Mouse (Mus musculus): Measurements from ENCODE around the gene Otop2. TPM values are rescaled to one million over a fixed set of nuclear protein-coding genes. Genes with fewer than 3 reads are reported as not detected.
A peak's percentile ranks its signal among the peaks of the same experiment; 100 is the strongest.

Gene Otop2
- total RNA-seq, 2 experiments from 2014 or later = not detected

DNA sequence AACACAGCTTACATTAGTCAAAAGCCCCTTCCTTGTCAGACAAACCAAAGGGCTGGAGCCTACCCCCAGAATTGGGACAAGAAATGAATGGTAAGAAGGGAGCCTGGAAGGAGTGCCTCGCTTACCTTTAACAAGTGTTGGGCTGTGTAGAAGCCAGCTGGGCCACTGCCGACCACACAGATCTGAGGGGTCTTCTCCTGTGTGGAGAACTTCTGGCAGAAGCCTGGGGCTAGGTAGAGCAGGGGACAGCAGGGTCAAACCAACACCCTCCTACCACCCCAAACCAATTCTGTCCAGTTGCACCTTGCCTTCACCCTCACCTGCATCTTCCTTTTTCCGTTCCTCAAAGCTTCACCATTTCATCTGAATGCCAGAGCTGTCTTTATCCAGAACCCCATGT, 31.0 kb upstream of the Otop2 start:
- no peak for DNase-seq (ENCODE audit: low spot score in 2 of 2)

DNA sequence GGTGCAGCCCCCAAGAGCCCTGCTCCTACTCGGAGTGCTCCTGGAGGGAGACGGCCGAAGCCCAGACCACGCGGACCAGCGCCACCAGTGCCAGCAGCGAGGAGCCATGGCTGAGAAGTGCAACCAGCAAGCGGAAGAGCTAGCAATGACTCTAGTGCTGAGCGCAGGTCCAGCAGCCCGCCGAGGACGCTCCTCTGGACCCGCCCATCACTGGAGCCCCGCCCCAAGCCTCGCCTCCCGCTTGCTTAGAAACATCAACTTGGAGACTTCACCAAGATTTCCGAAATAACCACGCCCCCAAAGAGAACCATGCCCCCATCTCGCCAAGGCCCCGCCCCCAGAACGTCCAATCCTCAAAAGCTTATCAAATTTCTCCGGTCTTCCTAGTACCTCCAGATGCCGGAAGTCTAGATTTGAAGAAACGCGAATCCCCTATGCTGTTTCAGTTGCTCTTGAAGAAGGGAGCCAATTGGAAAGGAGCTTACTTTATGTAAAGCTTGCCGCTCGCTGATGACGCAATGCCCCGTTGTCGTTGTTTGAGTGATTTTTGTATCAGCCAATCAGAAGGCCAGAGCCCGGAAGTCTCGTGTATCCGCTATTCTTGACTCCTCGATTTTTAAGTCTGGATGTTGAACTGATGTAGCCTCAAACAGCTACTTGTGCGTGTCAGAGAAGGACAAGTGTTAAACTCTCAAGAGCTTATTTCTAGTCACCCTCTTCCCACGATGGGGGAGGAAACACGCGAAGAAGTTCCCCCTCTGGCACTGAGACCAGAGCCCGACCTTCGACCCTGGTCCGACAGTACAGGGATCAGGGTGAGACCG, 30.0 kb upstream of the Otop2 start, which contains the start of gene Fdxr:
Gene Fdxr, minus strand, starts transcription at position 271 of the 824 bp plus-strand sequence.
- peak; percentile 94 to 96 for DNase-seq (ENCODE audit: low spot score in 2 of 2)

DNA sequence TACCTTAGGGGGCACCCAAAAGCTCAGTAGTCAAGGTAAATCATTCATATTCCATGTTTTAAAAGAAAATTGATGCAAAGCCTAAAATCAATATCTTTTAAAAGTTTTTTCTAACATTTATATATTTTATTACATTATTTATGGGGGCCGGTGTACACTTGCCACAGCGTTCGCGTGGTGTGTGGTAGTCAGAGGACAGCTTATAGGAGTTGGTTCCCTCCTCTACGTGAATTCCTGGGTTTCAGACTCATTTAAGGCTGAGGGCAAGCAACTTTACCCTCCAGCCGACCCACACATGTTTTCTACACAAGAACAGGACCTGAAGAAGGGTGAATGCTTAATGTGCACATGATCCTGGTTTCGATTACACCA, 29.4 kb upstream of the Otop2 start:
- DNase-seq (ENCODE audit: low spot score in 2 of 2) = no peak

DNA sequence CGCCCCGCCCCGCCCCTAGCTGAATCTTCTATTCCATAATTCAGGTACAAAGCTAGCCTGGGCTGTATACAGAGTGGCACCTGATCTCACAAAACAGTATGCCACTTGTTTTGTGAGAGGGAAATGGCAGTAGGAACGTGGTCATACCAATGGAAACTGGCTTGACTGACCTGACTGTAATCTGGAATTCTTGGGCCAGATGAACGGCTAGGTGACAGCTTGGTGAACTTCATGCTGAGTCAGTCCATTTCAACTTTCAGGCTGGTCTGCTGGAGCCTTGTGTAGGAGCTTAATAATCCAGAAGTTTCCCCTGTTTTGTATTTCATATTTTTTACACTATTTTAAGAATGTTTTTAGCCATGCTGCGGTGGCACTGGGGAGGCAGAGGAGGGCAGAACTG, 28.8 kb upstream of the Otop2 start:
- DNase-seq (ENCODE audit: low spot score in 2 of 2) = no peak

DNA sequence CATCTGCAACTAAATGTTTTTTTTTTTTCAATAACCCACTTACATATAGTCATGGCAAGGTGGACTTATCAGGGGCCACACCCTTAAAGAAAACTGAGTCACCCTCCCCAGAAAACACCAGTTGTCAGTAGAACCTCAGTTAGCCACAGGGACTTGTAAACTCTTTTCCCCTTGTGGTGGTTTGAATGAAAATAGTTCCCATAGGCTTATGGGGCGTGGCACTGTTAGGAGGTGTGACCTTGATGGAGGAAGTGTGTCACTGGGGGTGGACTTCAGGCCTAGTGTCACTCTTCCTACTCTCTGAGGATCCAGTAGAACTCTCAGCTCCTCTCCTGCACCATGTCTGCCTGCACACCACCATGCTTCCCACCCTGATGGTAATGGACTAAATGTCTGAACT, 27.2 kb upstream of the Otop2 start:
- no peak for DNase-seq (ENCODE audit: low spot score in 2 of 2)

DNA sequence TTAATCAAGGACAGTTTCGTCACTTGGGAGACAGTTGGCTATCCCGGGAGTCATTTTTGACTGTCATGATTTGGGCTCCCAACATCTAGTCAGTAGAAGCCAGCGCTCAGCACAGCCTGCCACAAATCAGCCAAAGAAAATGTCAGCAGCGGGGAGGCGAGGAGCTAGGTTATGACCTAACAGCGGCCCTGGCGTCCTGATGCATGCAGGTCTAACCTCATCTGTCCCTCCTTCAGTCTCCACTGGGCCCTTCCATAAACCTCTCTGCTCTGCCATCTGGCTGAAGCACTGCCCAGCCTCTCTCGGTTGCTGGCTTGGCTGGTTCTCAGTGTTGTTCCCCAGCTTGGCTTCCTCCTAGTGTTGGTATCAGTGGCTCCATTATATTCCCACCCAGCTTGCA, 24.7 kb upstream of the Otop2 start:
- DNase-seq (ENCODE audit: low spot score in 2 of 2) = peak; percentile 63 to 70

DNA sequence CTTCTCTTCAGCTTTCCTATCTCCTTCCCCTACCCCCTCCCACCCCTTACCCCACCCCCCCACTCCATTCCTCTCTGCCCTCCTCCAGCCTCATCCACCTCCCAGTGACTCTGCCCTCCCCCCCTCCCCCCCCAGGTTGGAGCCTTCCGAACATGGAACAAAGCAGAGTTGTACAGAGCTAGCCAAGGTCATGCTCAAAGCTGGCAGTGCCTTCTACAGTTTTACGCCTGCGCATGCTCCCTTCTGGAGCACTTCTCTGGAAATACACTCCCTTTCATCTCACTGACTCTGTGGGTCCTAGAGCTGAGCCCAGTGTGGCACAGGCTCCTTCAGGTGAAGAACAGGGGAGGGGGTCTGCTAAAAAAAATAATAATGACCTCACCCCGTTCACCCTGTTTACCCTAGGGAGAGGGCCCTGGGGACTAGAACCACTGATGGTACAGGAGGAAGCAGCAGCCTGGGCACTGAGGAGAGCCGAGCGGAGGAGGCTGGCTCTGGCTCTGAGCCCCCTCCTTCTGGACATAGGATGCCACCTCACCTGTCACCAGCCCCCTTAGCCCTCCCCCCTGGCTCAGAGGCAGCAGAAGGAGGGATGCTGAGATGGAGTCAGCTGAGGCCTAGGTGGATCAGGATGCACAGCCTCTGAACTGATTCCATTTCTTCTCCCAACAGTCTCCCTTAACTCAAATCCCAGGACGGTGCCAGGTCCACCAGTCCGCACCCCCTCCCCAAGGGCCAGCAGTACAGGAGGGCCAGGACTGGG, 24.1 kb upstream of the Otop2 start:
- DNase-seq (ENCODE audit: low spot score in 2 of 2) = peak in 1 of 2 experiments; percentile 52

DNA sequence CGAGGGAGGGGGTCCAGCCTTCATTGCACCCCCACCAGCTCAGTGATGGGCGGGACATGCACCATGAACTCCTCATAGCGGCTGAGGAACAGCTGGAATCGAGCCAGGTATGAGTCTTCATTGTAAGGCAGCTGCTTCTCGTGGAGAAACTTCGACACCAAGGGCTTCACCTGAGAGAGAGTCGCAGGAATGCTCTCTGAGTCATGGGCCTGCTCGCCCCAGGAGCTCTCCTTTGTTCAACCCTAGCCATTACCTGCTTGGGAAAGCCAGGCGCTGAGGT, 23.5 kb upstream of the Otop2 start:
- no peak for DNase-seq (ENCODE audit: low spot score in 2 of 2)

DNA sequence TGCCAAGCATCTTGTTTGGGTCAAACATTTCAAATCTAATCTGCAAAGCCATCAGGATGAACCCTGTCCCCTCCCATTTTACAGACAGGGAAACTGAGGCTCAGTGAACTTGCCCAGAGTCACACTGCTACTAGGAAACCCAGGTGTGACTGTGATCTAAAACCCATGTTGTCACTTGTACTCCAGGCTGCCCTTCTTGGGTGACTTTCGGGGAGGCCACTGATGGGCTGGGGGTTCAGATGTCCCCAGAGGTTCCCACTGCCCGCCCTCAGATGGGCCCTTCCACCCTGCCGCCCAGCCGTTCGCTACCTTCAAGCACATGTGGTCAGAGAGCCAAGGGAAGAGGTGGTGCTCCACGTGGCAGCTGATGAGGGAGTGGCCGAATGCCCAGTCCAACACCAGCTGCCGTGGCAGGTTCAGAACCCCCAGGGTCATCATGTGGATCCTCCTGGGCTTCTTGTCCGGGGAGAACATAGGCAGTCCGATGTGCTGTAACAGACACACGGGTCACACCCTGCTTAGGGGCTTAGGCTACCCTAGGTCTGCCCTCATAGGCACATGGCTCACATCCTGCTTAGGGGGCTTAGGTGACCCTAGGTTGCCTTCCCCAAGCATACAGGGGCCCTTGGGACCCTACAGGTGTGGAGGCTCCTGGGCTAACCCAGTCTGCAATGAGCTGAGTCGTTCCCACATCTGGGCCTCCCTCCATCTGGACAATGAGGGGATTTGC, 22.9 kb upstream of the Otop2 start:
- no peak for DNase-seq (ENCODE audit: low spot score in 2 of 2)

DNA sequence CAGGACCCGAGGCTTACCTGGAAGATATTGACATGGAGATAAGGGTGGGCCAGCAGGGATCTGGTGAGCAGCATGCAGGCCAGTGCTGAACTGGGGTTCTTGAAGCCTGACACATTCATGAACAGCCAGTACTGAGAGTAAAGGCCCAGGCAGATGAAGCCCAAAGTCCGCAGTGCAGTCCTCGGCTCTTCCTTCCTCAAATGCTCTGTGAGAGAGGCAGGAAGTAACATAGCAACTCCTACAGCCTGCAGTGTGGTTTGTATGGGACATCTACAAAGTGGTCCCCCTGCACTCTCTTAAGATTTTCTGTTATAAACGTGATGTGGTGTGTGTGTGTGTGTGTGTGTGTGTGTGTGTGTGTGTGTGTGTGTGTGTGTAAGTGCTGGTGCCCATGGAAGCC, 21.7 kb upstream of the Otop2 start:
- no peak for DNase-seq (ENCODE audit: low spot score in 2 of 2)

DNA sequence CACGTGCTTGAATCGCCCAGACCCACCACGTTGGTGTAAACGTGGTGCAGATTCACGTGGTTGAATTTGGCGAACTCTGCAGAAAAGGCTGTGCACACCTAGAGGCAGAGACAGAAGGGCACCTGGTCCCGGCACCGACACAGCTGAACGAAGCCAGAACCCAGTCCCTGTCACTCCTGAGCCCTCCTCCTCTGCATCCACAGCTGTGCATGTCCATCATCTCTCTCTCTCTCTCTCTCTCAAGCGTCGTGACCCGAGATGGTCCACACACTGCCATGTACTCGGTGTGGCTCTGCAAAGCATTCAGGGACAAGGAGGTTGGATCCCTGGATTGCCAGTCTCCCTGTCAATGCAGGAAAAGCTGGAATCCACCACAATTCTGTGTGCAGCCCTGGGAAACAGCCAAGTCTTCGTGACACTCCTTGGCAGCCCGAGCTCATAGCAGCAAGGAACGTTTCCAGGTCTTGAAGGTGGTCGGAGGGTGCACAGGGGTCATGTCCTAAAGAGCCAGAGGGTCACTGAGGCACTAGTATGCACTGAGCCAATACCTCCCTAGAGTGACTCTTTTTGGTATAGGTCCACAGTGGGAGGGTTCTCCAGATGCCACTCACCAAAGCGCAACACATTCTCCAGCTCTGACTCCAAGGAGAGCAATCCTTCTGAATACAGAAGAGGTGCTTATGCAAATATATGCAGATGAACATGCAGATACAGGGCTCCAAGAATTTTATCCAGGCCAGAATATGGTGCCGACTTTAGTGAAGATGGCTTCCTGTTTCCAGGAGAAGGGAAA, 20.6 kb upstream of the Otop2 start:
- DNase-seq (ENCODE audit: low spot score in 2 of 2) = peak in 1 of 2 experiments; percentile 49

DNA sequence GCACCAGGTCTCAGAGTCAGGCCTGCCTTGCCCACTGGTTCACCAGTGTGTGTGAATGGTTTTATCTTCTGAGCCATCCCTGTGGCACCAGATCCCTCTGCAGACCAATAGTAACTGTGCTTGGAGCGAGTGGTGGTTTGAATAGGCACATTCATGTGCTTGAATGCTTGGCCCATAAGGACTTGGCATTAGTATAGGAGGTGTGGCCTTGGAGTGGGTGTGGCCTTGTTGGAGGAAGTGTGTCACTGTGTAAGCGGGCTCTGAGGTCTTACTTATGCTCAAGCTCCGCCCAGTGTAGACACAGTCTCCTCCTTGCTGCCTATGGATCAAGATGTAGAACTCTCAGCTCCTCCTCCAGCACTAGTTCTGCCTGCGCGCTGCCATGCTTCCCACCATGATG, 19.6 kb upstream of the Otop2 start:
- DNase-seq (ENCODE audit: low spot score in 2 of 2) = no peak

DNA sequence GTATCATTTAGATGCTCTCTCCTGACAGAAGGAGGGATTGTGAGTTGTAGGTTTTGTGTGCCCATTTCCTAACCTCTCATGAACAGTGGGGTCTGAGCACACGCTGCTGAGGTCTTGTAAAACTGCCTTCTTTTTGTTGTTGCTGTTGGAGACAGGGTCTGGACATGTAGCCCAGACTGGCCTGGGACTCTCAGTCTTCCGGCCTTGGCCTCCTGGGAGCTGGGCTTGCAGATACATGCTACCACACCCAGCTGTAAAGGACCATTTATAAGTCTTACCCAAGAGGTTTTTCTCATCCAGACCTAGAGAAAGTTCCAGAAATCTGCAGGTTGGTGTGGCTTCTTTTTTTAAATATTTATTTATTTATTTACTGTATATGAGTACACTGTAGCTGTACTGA, 18.7 kb upstream of the Otop2 start:
- DNase-seq (ENCODE audit: low spot score in 2 of 2) = no peak

DNA sequence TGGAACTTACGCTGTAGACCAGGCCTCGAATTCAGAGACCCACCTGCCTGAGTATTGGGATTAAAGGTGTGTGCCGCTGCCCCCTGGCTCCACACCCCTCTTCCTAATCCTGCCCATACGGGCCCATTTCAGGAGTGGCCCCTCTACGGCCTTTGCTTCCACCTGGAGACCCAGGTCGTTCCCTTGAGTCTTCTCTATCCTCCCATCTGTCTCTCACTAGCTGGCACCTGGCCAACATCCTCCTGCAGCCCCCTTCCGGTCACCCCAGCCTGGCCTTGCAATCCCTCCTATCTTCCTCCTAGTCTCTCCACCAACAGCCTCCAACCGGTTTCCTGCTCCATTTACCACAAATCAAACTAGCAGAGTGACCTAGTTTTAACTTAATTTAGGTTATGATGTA, 17.1 kb upstream of the Otop2 start:
- no peak for DNase-seq (ENCODE audit: low spot score in 2 of 2)

DNA sequence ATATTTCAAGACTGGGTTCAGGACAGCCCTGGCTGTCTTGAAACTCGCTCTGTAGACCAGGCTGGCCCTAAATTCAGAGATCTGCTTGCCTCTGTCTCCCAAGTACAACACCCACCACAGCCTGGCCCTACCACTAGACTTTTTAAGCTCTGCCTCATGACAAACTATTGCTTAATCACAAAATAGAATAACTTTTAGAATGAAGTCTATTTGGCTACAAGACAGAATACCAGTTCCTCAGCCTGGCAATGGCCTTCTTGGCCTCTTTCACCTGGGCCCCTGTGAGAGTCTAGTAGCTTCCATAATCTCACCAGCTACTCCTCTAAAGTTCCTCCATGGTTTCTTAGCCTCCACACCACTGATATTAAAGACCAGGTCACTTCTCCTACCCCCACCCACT, 16.6 kb upstream of the Otop2 start:
- no peak for DNase-seq (ENCODE audit: low spot score in 2 of 2)

DNA sequence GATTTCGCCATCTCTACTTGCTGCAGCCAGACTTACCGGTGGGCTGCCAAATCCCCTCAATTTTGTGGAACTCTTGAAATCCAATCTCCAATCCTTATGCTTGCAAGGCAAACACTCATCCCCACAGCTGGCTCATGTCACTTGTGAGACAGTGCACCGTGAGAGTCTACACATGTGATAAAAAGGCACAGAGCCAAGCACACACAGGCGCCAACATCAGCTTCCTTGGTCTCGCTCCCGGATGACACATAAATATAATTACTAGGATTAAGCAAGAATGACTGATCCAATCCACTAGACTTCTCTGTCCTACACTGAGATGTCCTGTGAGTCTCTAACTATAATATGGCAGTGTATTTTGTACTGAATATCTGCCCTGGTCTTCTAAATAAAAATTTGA, 16.0 kb upstream of the Otop2 start:
- DNase-seq (ENCODE audit: low spot score in 2 of 2) = no peak

DNA sequence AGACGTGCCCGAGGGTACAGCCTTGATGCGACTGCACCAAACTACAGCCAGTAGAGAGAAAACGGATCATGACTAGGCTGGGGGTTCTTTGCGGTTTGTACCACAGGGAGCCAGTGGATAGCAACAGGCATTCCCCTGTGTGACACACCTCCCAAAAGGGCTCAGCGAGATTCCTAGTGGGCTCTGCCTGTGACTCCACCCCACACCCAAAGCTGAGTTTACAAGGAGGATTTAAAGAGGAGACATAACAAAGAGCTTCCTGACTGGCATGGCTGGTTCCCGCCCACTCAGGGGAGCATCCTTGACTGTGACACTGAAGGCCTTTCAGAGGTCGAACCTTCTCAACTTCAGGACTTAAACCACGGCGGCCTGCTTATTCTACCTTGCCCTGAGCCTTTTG, 15.5 kb upstream of the Otop2 start:
- no peak for DNase-seq (ENCODE audit: low spot score in 2 of 2)

DNA sequence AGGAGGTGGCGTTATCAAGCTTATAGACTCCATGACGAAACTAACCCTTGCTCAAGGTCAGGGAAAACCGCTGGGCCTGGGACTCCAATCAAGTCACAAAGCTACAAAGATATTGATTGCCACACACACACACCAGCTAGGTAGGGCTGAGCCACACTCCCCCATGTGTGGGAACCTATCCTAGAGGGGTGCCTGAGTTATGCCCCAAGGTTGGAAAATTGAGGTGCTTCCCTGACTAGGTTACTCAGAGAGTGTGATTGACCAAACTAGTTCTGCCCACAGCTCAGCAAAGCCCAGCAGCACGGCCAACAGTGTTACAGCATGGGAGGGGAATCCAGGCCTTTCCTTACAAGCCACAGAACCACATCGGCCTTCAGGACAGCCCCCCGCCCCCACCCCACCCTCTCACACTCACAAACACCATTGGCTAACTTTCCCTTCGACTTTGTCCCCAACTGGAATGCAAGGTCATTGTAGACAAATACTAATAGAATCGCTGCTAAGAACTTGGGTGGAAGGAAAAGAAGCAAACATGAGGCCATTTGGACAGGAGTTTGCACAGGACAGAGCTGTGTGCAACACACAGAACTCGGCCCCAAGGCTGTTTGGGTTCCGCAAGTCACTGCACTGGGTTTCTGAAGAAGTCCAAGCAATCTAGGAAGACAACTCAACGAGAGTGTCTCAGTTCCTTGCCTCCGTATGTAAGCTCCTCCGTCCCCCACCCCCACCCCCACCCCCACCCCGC, 14.2 kb upstream of the Otop2 start:
- DNase-seq (ENCODE audit: low spot score in 2 of 2) = no peak

DNA sequence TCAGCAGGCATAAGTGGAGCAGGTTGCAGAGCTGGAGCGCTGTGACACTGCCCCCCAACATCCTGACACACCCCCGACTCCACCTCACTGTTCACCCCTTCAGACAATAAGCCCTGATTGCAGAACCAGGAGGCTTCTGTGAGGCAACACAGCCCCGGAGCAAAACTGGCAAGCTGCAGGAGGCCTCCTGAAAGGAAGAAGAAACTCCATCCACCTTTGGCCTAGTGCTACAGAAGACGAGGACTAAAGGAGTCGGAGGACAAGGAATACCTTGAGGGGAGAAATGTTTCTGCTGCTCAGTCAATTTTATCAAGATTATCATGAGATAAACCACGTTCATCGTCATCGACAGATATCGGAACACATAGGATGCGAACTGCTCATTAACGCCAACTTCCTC, 11.0 kb upstream of the Otop2 start:
- no peak for DNase-seq (ENCODE audit: low spot score in 2 of 2)

DNA sequence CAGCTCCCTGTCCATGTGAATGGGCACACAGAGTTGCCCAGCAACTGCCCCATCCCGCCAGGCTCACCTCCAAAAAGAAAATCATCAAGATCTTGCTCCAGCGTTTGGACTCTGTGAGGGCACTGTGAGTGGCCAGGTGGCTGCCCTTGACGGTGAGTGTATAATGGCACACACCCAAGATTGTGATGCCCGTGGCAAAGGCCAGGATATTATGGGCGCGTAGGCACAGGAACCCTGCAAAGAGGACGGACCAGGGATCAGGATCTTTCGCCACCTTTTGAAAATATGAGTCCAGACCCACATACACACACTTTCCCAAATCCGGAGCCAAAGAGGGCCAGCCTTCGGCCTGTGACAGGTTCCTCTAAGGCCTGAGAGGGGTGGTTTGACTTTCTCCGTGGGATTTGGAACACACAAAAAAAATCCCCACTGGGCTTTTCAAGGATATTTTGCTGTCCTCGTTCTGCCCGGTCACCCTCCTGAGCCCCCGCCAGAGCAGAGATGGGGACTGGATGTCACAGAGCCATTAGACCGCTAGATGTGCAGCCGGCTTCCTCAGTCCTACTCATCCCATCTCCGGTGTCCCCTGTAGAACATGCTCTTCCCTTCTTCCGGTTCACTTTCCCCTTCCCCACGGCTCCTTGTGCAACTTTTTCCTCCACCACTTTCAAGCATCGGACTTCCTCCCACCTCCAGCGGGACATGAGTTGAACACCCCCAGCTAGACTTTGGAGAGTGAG, 10.3 kb upstream of the Otop2 start:
- no peak for DNase-seq (ENCODE audit: low spot score in 2 of 2)

All from layer of hippocampus, postnatal 10 days (tissue).